Mouse (Mus musculus): Measurements from ENCODE around the gene Defb35. TPM values are rescaled to one million over a fixed set of nuclear protein-coding genes. Genes with fewer than 3 reads are reported as not detected.

The Defb35 gene
- polyA plus RNA-seq, 2 experiments, result not detected

- no peak within 1 kb of the TSS for H3K4me2 ChIP-seq (ENCODE audit: low read depth)
- H3K4me1 ChIP-seq (replicated peaks; ENCODE audit: control insufficient read depth in 2 of 2, insufficient read depth in 2 of 2, low read length in 1 of 2), result no peaks in the 10 kb centered on the region
- DNase-seq (ENCODE audit: low read depth in 3 of 3, low spot score in 3 of 3) (no peak), ATAC-seq (ENCODE audit: insufficient read depth) (no peak)
- H3K4me3 ChIP-seq (ENCODE audit: insufficient read depth in 1 of 2, low read depth in 2 of 2, low read length in 2 of 2), result no peak within 1 kb of the TSS
- no peak for TF ChIP-seq EP300 (IDR thresholded peaks at IDR 0.05; ENCODE audit: low read depth)
- TF ChIP-seq CTCF (IDR thresholded peaks at IDR 0.05; ENCODE audit: low read depth), result no peak
- WGBS (ENCODE audit: insufficient replicate concordance), result 73% methylated on average over 6 of the region's 6 CpGs
- H3K36me3 ChIP-seq (replicated peaks; ENCODE audit: control insufficient read depth, insufficient read depth, low read depth), result no peaks in the 10 kb centered on the region
- H3K27me3 ChIP-seq (ENCODE audit: control insufficient read depth, insufficient read depth, low read length), result no peaks in the 10 kb centered on the region
- H3K27ac ChIP-seq, result no peak within 1 kb of the TSS
- no peaks in the 10 kb centered on the region for H3K9me3 ChIP-seq (ENCODE audit: control insufficient read depth, low read length)
- H3K9ac ChIP-seq (replicated peaks), result no peak within 1 kb of the TSS
Measured at GRCm38 (mm10) chr8:21932610-21933009, 5.5 kb upstream of the Defb35 start, which contains the start of gene Defb15. Gene Defb15, minus strand, starts transcription at chr8:21932710.

GRCm38 (mm10) chr8:21946462-21946861 is 8.3 kb downstream of the Defb35 start, which contains the start of gene Defb13:
Gene Defb13, plus strand, starts transcription at chr8:21946762.
- ATAC-seq (ENCODE audit: insufficient read depth), result no peak

GRCm38 (mm10) chr8:21947311-21948017 is 9.3 kb downstream of the Defb35 start:
- H3K9me3 ChIP-seq (ENCODE audit: control insufficient read depth, low read length), result no peaks in the 10 kb centered on the region
- DNase-seq (ENCODE audit: low read depth in 3 of 3, low spot score in 3 of 3), result no peak
- no peak overlapping the region for H3K4me3 ChIP-seq (ENCODE audit: insufficient read depth in 1 of 2, low read depth in 2 of 2, low read length in 2 of 2)
- WGBS (ENCODE audit: insufficient replicate concordance), result 62% methylated on average over 9 of the region's 9 CpGs
- no peak for TF ChIP-seq EP300 (IDR thresholded peaks at IDR 0.05; ENCODE audit: low read depth)
- TF ChIP-seq CTCF (IDR thresholded peaks at IDR 0.05; ENCODE audit: low read depth), result no peak
- H3K27me3 ChIP-seq (ENCODE audit: control insufficient read depth, insufficient read depth, low read length), result no peaks in the 10 kb centered on the region
- H3K9ac ChIP-seq (replicated peaks), result no peak overlapping the region
- no peaks in the 10 kb centered on the region for H3K4me1 ChIP-seq (replicated peaks; ENCODE audit: control insufficient read depth in 2 of 2, insufficient read depth in 2 of 2, low read length in 1 of 2)
- no peak for ATAC-seq (ENCODE audit: insufficient read depth)
- no peaks in the 10 kb centered on the region for H3K36me3 ChIP-seq (replicated peaks; ENCODE audit: control insufficient read depth, insufficient read depth, low read depth)
- H3K27ac ChIP-seq, result no peak overlapping the region
- H3K4me2 ChIP-seq (ENCODE audit: low read depth), result no peak overlapping the region

More at GRCm38 (mm10) chr8:21946462-21946861, 8.3 kb downstream of the Defb35 start, which contains the start of gene Defb13:
- Histone ChIP-seq H3K9ac (replicated peaks) (no peak within 1 kb of the TSS), H3K4me3 (ENCODE audit: insufficient read depth in 1 of 2, low read depth in 2 of 2, low read length in 2 of 2) (no peak within 1 kb of the TSS), H3K9me3 (ENCODE audit: control insufficient read depth, low read length) (no peaks in the 10 kb centered on the region), H3K4me2 (ENCODE audit: low read depth) (no peak within 1 kb of the TSS), H3K4me1 (replicated peaks; ENCODE audit: control insufficient read depth in 2 of 2, insufficient read depth in 2 of 2, low read length in 1 of 2) (no peaks in the 10 kb centered on the region), H3K27me3 (ENCODE audit: control insufficient read depth, insufficient read depth, low read length) (no peaks in the 10 kb centered on the region), H3K27ac (no peak within 1 kb of the TSS), H3K36me3 (replicated peaks; ENCODE audit: control insufficient read depth, insufficient read depth, low read depth) (no peaks in the 10 kb centered on the region)
- 65% methylated on average over 6 of the region's 6 CpGs for WGBS (ENCODE audit: insufficient replicate concordance)
- TF ChIP-seq EP300 (IDR thresholded peaks at IDR 0.05; ENCODE audit: low read depth), result no peak
- TF ChIP-seq CTCF (IDR thresholded peaks at IDR 0.05; ENCODE audit: low read depth), result no peak
- DNase-seq (ENCODE audit: low read depth in 3 of 3, low spot score in 3 of 3), result no peak

GRCm38 (mm10) chr8:21955321-21955720 is 17.2 kb downstream of the Defb35 start:
- H3K27me3 ChIP-seq (ENCODE audit: control insufficient read depth, insufficient read depth, low read length), result no peaks in the 10 kb centered on the region
- TF ChIP-seq CTCF (IDR thresholded peaks at IDR 0.05; ENCODE audit: low read depth) (peak; percentile 82), EP300 (IDR thresholded peaks at IDR 0.05; ENCODE audit: low read depth) (no peak)
- ATAC-seq (ENCODE audit: insufficient read depth) (no peak), DNase-seq (ENCODE audit: low read depth in 3 of 3, low spot score in 3 of 3) (peak; percentile 4 to 14 (median 13))
- no peaks in the 10 kb centered on the region for H3K36me3 ChIP-seq (replicated peaks; ENCODE audit: control insufficient read depth, insufficient read depth, low read depth)
- H3K4me2 ChIP-seq (ENCODE audit: low read depth), result no peak overlapping the region
- no peak overlapping the region for H3K27ac ChIP-seq
- no peaks in the 10 kb centered on the region for H3K9me3 ChIP-seq (ENCODE audit: control insufficient read depth, low read length)
- H3K4me1 ChIP-seq (replicated peaks; ENCODE audit: control insufficient read depth in 2 of 2, insufficient read depth in 2 of 2, low read length in 1 of 2), result no peaks in the 10 kb centered on the region
- no peak overlapping the region for H3K9ac ChIP-seq (replicated peaks)
- H3K4me3 ChIP-seq (ENCODE audit: insufficient read depth in 1 of 2, low read depth in 2 of 2, low read length in 2 of 2), result no peak overlapping the region
- WGBS (ENCODE audit: insufficient replicate concordance), result 4% methylated on average over 9 of the region's 9 CpGs

GRCm38 (mm10) chr8:21956336-21956735 is 18.2 kb downstream of the Defb35 start:
- Histone ChIP-seq H3K36me3 (replicated peaks; ENCODE audit: control insufficient read depth, insufficient read depth, low read depth) (no peaks in the 10 kb centered on the region), H3K4me2 (ENCODE audit: low read depth) (no peak overlapping the region)

More at GRCm38 (mm10) chr8:21956336-21956735, 18.2 kb downstream of the Defb35 start:
- TF ChIP-seq CTCF (IDR thresholded peaks at IDR 0.05; ENCODE audit: low read depth) (no peak), EP300 (IDR thresholded peaks at IDR 0.05; ENCODE audit: low read depth) (no peak)
- no peaks in the 10 kb centered on the region for H3K9me3 ChIP-seq (ENCODE audit: control insufficient read depth, low read length)
- H3K9ac ChIP-seq (replicated peaks), result no peak overlapping the region
- H3K4me3 ChIP-seq (ENCODE audit: insufficient read depth in 1 of 2, low read depth in 2 of 2, low read length in 2 of 2), result no peak overlapping the region
- no peaks in the 10 kb centered on the region for H3K4me1 ChIP-seq (replicated peaks; ENCODE audit: control insufficient read depth in 2 of 2, insufficient read depth in 2 of 2, low read length in 1 of 2)
- DNase-seq (ENCODE audit: low read depth in 3 of 3, low spot score in 3 of 3) (no peak), ATAC-seq (ENCODE audit: insufficient read depth) (no peak)
- WGBS (ENCODE audit: insufficient replicate concordance), result 75% methylated on average over 3 of the region's 3 CpGs
- H3K27me3 ChIP-seq (ENCODE audit: control insufficient read depth, insufficient read depth, low read length), result no peaks in the 10 kb centered on the region
- no peak overlapping the region for H3K27ac ChIP-seq
